Mouse (Mus musculus) c-Kit-positive CD71-negative TER-119-negative erythroid progenitor cells, embryonic 14.5 days (primary cell): ENCODE results near the gene Slc50a1.
A peak's percentile ranks its signal among the peaks of the same experiment; 100 is the strongest.

ENCODE experiments used
- DNase-seq: peaks from one replicate; pipeline ENCODE4 v3.0.0-alpha.2; 2013; ENCODE audit warnings: low read depth

Slc50a1 gene

DNA sequence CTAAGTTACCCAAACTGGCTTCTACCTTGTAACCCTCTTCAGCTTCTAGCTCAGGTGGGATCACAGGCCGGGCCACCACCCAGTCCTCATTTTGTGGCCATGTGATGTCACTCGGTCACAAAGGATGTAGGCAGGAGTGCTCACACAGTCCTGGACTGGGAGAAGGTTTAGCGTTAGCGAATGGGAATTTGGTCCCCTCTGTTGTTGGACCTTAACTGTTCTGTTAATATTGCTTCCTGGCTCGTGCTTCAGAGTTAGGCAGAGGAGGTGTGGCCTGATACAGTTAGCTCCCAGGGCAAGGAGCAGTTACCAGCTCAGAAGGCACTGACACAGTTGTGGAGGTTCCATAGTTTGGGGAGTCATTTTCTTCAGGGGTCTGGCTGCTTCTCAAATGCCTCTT is 23.8 kb upstream of the Slc50a1 start:
- no peak for DNase-seq

DNA sequence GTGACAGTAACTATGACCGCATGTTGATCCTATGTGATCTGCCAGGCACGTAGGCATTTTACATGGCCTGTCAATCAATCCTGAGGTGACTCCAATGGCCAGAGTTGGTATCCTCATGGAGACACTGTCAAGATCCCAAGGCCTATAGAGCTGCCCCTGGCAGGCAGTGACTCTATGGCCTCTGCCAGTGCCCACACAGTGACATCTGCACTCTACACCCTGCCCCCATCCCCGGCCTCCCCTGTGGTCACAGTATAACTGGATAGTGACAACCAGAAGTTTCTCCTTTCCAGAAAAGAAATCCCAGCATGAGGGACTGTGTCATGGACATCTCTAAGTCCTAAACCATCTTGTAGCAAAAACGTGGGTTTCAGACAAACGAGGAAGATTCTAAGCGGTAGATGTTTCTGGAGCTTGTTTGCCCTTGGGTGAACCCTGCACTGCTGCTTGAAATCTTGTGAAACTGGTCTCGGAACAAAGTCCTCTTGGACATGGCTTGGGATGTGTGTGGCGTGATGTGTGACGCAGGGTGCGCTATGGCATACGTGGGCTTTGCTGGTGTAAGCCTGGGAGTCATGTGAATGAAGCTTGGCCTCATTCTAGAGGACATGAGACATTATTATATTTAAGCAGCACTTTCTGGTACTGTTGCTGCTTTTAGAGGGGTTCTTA is 23.0 kb upstream of the Slc50a1 start:
- DNase-seq = no peak

DNA sequence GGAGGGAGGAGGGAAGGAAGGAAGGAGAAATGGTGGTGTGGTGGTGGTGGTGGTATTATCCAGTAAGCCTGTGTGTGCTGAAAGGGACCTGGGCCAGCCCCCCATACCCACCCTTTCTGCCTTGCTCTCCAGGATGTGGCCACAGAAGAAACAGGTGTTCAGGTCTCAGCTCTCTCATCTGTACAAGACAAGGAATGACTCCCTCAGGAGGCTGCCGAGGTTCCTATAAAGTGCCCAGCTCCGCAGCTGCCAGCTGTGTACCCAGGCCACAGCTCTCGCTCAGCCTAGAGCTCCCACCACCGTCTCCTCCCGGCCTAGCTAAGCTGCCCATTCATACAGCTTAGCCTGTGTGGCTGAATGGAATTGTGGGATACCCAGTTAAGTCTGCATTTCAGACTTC is 21.9 kb upstream of the Slc50a1 start:
- DNase-seq = no peak

DNA sequence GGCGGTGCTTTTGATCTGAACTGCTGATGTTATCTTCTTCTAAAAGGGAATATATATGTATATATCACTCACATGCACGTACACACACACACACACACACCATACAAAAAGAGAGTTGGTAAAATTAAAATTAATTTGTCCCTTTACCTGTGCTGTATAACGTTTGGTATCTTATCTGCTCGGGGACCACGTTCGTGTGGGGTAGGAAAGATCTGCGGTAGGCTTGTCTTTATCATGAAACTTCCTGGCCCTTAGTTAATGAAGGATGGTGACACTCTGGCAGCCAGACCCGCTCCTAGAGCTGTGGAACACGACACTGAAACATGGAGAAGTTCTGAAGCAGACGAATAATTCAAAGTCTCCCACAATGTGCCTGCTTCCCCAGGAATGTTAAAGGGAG is 21.5 kb upstream of the Slc50a1 start:
- no peak for DNase-seq

DNA sequence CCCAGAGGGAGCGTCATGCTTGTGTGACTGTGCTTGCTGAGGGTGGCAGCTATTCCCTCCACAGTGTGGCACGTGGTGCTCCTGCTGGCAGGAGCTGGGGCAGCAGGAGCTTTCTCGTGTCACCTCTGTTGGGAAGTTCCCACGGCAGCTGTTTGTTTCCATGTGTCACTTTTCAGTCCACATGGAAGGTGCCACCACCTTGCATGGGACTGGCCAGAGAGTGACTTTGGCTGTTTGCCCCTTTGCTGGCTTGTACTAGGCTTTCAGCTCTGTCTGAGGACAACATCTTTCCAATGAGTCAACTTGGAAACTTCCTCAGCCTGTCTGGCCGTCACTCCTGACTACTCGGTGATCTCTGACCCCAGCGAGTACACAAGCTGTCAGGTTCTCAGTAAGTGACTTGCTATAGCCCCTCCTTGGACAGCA is 18.1 kb upstream of the Slc50a1 start:
- DNase-seq = no peak

DNA sequence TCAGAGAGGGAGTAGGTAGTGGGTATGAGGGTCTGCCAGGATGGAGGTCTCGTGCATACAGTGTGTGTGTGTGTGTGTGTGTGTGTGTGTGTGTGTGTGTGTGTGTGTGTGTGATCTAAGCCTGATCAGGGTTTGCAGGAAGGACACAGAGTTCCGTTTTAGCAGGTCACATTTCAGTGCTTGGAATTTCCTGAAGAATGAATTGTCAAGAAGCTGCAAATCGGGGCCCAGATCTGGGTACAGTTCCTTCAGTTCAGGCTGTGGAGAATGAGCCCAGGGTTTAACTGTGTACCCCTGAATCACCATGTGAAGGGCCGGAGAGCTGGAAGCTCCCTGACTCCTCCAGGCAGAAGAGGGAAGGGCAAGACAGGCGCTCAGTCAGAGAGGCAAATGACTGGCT is 16.9 kb upstream of the Slc50a1 start:
- DNase-seq = no peak

DNA sequence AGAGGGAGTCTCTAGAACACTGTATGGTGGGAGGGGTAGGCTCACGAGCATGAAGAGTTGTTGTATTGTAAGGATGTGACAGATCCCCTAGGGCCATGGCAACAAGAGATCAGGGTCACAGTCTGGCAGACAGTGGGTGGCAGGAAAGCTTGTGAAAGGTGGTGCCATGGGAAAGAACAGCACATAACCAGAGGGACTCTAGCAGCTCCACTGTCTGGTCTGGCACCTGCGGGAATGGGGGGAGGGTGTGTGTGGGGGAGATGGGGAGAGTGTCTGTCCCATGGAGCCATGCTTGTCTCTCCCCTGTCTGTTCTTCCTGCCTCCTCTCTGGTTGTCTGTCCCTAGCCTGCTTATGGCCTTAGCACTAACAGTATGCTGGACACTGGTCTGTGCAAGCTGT is 15.2 kb upstream of the Slc50a1 start:
- no peak for DNase-seq

- DNase-seq = no peak
Observed at GRCm38 (mm10) chr3:89284261-89284660, 13.9 kb upstream of the Slc50a1 start.

DNA sequence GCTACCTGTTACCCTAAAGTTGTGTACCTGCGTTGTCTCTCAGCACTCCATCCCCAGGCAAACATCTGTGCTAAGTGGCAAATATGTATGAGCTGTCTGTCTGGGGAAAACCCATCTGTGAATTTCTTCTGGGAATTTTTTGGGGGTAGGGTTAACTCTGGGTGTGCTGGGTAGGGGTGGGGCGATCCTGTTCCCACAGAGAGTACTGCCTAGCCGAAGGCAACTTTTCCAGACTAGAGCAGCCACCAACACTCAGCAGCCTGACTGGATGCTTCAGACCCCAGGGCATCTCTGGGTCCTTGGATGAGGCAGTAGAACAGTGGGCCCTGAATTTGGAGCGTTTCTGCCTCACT is 11.9 kb upstream of the Slc50a1 start:
- no peak for DNase-seq

GRCm38 (mm10) chr3:89281579-89282290 is 11.4 kb upstream of the Slc50a1 start:
- peak; percentile 81 for DNase-seq

- no peak for DNase-seq
Observed at GRCm38 (mm10) chr3:89280606-89281511, 10.5 kb upstream of the Slc50a1 start, which contains the start of gene Efna1. Efna1 (minus strand) TSS chr3:89281142.

- no peak for DNase-seq
Observed at GRCm38 (mm10) chr3:89280050-89280605, 9.8 kb upstream of the Slc50a1 start.

GRCm38 (mm10) chr3:89279153-89279890 is 9.0 kb upstream of the Slc50a1 start:
- DNase-seq = peak; percentile 38

GRCm38 (mm10) chr3:89278643-89279042 is 8.3 kb upstream of the Slc50a1 start:
- DNase-seq = no peak

DNA sequence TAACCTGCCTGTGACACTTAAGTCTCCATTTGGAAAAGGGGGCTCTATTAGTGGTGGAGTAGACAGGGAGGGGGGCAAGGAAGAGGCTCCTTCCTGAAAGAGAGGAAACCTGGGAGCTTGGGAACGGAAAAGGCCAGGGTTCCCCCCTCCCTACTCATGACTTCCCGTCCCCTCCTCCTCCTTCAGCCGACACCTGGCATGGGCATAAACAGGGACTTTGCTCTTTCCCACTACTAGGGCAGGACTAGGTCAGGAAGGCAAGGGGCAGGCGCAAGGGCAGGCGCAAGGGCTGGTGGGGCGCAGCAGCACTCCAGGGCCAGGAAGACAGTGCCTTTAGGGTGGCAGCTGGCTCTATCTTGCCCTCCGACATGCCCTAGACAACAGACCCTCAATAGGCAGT is 7.7 kb upstream of the Slc50a1 start:
- no peak for DNase-seq

DNA sequence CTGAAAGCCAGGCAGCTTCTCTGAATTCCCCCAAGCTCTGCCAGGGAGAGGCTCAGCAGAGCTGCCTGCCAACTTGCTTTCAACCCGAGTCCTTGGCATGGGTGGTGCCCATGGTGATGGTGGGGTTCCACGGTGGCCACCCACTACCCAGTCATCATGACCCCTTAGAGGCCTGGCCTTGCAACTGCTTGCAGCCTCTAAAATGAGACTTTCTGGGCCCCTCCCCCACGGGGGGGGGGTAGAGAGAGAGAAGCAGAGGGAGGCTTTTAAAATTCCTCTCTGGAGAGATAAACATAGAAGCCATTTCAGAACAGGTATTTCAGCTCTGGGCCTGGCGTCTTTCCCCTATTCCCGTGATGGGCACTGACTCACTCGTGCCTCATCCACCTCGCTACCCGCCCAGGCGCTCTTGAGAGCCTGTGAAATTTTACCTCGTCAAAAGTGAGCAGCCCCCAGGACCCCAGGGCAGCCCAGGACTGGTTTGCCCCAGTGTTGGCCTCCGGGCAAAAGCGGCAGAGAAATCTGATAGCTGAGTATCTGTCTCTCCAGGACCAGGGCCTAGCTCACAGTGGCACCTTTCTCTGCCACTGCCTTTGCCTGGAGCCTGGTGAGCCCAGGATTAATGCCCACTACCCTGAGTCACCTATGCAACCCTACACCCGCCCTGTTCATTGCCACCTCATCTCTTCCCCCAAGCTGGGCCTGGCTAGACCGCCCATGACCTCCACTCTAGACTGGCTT is 7.1 kb upstream of the Slc50a1 start:
- DNase-seq = no peak

- no peak for DNase-seq
Observed at GRCm38 (mm10) chr3:89276061-89276460, 5.7 kb upstream of the Slc50a1 start.

DNA sequence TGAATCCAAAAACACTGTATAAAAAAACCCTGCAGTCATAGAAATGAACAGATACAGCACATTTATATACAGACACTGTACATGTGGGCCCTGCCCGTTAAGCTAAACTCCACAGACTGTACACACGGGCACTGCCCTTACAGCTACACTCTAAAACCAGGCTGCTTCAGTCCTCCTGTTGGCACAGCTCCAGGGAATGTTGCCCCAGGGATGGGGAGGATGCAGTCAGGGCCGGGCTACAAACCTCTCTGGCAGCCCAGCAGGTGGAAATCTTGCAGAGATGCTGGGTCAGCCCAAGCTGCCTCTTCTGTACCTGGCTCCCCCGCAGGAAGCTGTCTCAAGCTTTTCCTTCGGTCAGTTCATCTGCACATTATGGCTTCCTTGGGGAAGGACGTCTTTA is 1.4 kb upstream of the Slc50a1 start:
- no peak for DNase-seq

DNA sequence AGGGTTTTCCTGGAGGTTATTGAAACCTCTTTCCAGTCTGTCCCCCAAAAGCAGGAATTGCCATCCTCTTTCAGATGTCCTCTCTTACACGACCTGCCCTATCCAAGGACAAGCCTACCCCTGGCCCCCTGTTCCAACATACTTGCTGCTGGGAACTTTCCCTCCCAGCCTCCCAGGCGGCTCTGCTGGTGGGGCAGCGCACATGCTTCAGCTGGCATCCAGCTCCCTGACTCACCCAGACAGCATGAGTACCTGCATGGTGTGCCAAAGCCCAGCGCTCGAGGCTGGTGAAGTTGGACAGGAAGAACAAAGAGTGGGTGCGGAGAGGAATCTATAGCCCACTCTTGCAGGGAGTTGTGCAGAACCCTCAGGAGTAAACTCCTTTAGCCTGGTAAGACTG is 521 bp upstream of the Slc50a1 start:
- no peak for DNase-seq

DNA sequence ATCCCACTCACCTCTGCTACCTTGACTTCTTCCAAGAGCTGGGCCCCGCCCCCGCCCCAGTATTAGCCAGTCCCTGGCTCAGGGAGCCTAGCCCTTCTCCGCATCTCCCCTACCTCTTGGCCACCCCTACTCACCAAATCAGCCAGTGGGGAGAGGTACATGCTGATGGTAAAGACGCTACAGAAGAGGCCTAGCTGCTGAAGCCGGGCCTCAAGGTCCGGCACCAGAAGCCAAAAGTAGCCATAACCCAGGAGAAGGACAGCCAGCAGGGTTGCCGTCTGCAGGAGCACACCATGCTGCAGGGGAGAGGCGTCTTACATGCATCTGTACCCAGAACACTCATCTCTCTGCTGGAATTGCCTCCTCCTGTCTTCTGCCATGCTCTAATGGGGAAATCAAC is 1.5 kb downstream of the Slc50a1 start:
- no peak for DNase-seq

- peak; percentile 66 for DNase-seq
Observed at GRCm38 (mm10) chr3:89266439-89266893, 3.9 kb downstream of the Slc50a1 start.
